Mouse (Mus musculus) C2C12 (cell line): ENCODE data around the gene Kif26b.

Experiments used
- CEBPB ChIP-seq: IDR thresholded peaks from one replicate; pipeline ENCODE4 v1.6.1; 2011; ENCODE audit warnings: low read depth, mild to moderate bottlenecking, control low read depth, moderate library complexity
- CTCF ChIP-seq: IDR thresholded peaks from one replicate; pipeline ENCODE4 v1.5.1; 2011; ENCODE audit not compliant: control insufficient read depth, insufficient read depth, insufficient read length
- FOSL1 ChIP-seq: IDR thresholded peaks from one replicate; pipeline ENCODE4 v1.8.0; 2011; ENCODE audit warnings: mild to moderate bottlenecking, low read length; ENCODE audit not compliant: poor library complexity, insufficient read depth, severe bottlenecking
- MYOD1 ChIP-seq: IDR thresholded peaks from one replicate; pipeline ENCODE4 v1.6.1; 2011; ENCODE audit warnings: low read depth; ENCODE audit not compliant: control insufficient read depth, insufficient read length
- MYOG ChIP-seq: IDR thresholded peaks from one replicate; pipeline ENCODE4 v1.6.1; 2011; ENCODE audit not compliant: control insufficient read depth, insufficient read length; ENCODE audit errors: extremely low read depth
- USF1 ChIP-seq: IDR thresholded peaks from one replicate; pipeline ENCODE4 v1.6.1; 2011; ENCODE audit warnings: low read depth, mild to moderate bottlenecking, control low read depth, moderate library complexity

DNA sequence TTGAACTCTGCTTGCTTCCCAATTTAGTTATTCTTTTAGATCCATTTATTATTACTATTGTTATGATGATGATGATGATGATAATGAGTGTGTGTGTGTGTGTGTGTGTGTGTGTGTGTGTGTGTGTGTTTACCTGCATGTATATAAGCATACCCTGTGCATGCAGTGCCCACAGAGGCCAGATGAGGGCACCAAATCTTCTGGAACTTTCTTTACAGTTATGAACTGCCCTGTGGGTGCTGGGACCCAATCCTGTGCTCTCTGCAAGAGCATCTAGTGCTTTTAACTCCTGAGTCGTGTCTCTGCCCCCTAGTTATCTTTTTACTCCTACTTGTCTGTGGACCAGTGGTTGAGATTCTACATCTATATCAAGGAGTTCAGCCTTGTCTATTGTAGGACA, 219.7 kb downstream of the Kif26b start:
- TF ChIP-seq CTCF: no peak
- no peak for TF ChIP-seq CEBPB
- TF ChIP-seq MYOG: no peak
- TF ChIP-seq FOSL1: no peak
- no peak for TF ChIP-seq USF1
- no peak for TF ChIP-seq MYOD1
